ENCODE assay signal across 9 mouse cellular contexts in the genomic region with DNA sequence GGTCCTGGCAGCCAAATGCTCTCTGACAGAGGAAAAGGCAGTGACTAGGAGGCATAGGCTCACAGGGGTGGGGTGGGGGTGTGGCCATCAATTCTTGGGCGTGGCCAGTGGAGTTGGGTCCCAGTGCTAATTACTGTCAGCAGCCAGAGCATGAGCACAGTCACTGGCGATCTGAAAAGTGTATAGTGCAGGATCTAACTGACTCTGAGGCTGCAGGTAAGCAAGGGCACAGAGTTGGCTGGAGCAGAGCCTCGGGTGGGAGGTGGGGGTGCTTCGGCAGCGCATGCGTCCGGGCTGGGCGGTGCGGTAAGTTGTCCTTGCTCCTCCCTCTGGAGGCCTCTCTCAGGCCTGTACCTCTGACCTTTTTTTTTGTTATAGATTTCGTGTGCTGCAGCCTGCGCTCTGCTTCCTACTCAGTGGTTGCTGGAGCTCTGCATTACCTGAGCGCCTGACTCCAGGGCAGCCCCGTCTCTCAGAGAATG. TPM values are rescaled to one million over a fixed set of nuclear protein-coding genes. Genes with fewer than 3 reads are reported as not detected.
DNase-seq lines count a peak whose midpoint lies in the region; ATAC-seq and TF ChIP-seq lines count a peak whose summit lies in the region.
"Had no signal": no experiment of that assay in that cellular context is flagged by ENCODE, and none has a peak within 500 bp of the region (broad histone marks: within the 10 kb centered on the region; RNA-seq: fewer than 3 reads in every experiment).

A gene (plus strand): TSS at position 146 of the 482 bp plus-strand sequence.

- peaks cover 12% of the 10 kb centered on the region for H3K4me1 ChIP-seq in G1E (ENCODE audit: insufficient read depth, low read depth, low read length)
- peaks cover 6% of the 10 kb centered on the region; the same call in 1 of the 2 replicates for H3K4me1 ChIP-seq in forebrain, embryonic 13.5 days
- peaks cover 4% of the 10 kb centered on the region; the same call in 1 of the 2 replicates for H3K4me1 ChIP-seq in limb, embryonic 13.5 days
- H3K4me1 ChIP-seq in midbrain, embryonic 14.5 days (ENCODE audit: control insufficient read depth, insufficient read depth, low read length) = 0 out of 2 replicates have a peak, but pooled peaks cover 3% of the 10 kb centered on the region
- H3K4me1 ChIP-seq in testis, adult 2 months (ENCODE audit: control insufficient read depth, insufficient read depth, low read length) = peaks cover 9% of the 10 kb centered on the region

- peak within 1 kb of the TSS; percentile 62 for H3K4me2 ChIP-seq in forebrain, embryonic 13.5 days
- H3K4me2 ChIP-seq in limb, embryonic 13.5 days (replicated peaks) = peak within 1 kb of the TSS; percentile 61
- H3K4me2 ChIP-seq in midbrain, embryonic 14.5 days (ENCODE audit: low read length) = peak within 1 kb of the TSS; percentile 54

- H3K27ac ChIP-seq in forebrain, embryonic 13.5 days = no peak within 1 kb of the TSS
- peak within 1 kb of the TSS; percentile 61; the same call in 1 of the 2 replicates for H3K27ac ChIP-seq in limb, embryonic 13.5 days
- no peak within 1 kb of the TSS for H3K27ac ChIP-seq in midbrain, embryonic 14.5 days (replicated peaks; ENCODE audit: low read depth, low read length)
- H3K27ac ChIP-seq in testis, adult 2 months (ENCODE audit: control insufficient read depth, insufficient read depth, low read depth, low read length) = peak within 1 kb of the TSS; percentile 61; the same call in 1 of the 2 replicates

- H3K9ac ChIP-seq in forebrain, embryonic 13.5 days = peak within 1 kb of the TSS; percentile 21; the same call in 1 of the 2 replicates
- peak within 1 kb of the TSS; percentile 50; the same call in 1 of the 2 replicates for H3K9ac ChIP-seq in limb, embryonic 13.5 days
- H3K9ac ChIP-seq in midbrain, embryonic 14.5 days (replicated peaks; ENCODE audit: low read length) = no peak within 1 kb of the TSS; the same call in 1 of the 2 replicates

- no peak for TF ChIP-seq POLR2A in testis, adult 2 months (IDR thresholded peaks at IDR 0.05; ENCODE audit: control insufficient read depth, low read depth, low read length)

- TF ChIP-seq CTCF in G1E (IDR thresholded peaks at IDR 0.05; ENCODE audit: low read depth, low read length) = no peak
- no peak for TF ChIP-seq CTCF in testis, adult 2 months (IDR thresholded peaks at IDR 0.05; ENCODE audit: control insufficient read depth, insufficient read depth, insufficient replicate concordance, low read depth, low read length)

- no peak for ATAC-seq in G1E (ENCODE audit: extremely low read depth, insufficient number of reproducible peaks, low FRiP score, poor library complexity, severe bottlenecking)
- peak; percentile 85 for ATAC-seq in cerebellum, adult (ENCODE audit: insufficient number of reproducible peaks, low FRiP score, low TSS enrichment)
- ATAC-seq in forebrain, embryonic 13.5 days = peak; percentile 87
- peak; percentile 89 to 91 for ATAC-seq in hematopoietic stem cell, adult 5-6 weeks (replicated peaks in 1 of 2; ENCODE audit: insufficient read depth in 1 of 2, low FRiP score in 2 of 2, low TSS enrichment in 1 of 2, low read depth in 1 of 2, poor library complexity in 2 of 2, severe bottlenecking in 2 of 2)
- peak; percentile 92 for ATAC-seq in limb, embryonic 13.5 days (ENCODE audit: low FRiP score, low read depth)
- ATAC-seq in midbrain, embryonic 14.5 days (ENCODE audit: low FRiP score, low TSS enrichment) = peak; percentile 62; the same call in 1 of the 2 replicates

- DNase-seq in G1E (ENCODE audit: low spot score) = no peak
- peak; percentile 57 for DNase-seq in midbrain, embryonic 14.5 days
- DNase-seq in frontal cortex, postnatal 10 days (ENCODE audit: low spot score in 2 of 2) = no peak

- H3K4me3 ChIP-seq in G1E (ENCODE audit: low read depth, low read length) = peak within 1 kb of the TSS; percentile 5; the same call in 1 of the 2 replicates
- H3K4me3 ChIP-seq in forebrain, embryonic 13.5 days = peak within 1 kb of the TSS; percentile 38
- peak within 1 kb of the TSS; percentile 41 for H3K4me3 ChIP-seq in limb, embryonic 13.5 days
- peak within 1 kb of the TSS; percentile 28 for H3K4me3 ChIP-seq in midbrain, embryonic 14.5 days (replicated peaks; ENCODE audit: low read depth, low read length)
- peak within 1 kb of the TSS; percentile 91 for H3K4me3 ChIP-seq in testis, adult 2 months (ENCODE audit: control insufficient read depth, low read depth, low read length)
- H3K4me3 ChIP-seq: myocyte had no signal

- no peaks in the 10 kb centered on the region for H3K9me3 ChIP-seq in G1E (replicated peaks)
- H3K9me3 ChIP-seq in forebrain, embryonic 13.5 days (replicated peaks) = no peaks in the 10 kb centered on the region
- H3K9me3 ChIP-seq in limb, embryonic 13.5 days = peaks cover 10% of the 10 kb centered on the region
- H3K9me3 ChIP-seq in midbrain, embryonic 14.5 days (ENCODE audit: control insufficient read depth, low read length) = no peaks in the 10 kb centered on the region

- WGBS in forebrain, embryonic 13.5 days = 8% methylated on average over 13 of the region's 13 CpGs
- 7% methylated on average over 13 of the region's 13 CpGs for WGBS in limb, embryonic 13.5 days
- 7% methylated on average over 13 of the region's 13 CpGs for WGBS in midbrain, embryonic 14.5 days

- H3K27me3 ChIP-seq in G1E (ENCODE audit: insufficient read depth, low read length) = no peaks in the 10 kb centered on the region
- H3K27me3 ChIP-seq in forebrain, embryonic 13.5 days = no peaks in the 10 kb centered on the region
- H3K27me3 ChIP-seq in limb, embryonic 13.5 days = no peaks in the 10 kb centered on the region
- H3K27me3 ChIP-seq in midbrain, embryonic 14.5 days (ENCODE audit: control insufficient read depth, insufficient read depth, low read length) = no peaks in the 10 kb centered on the region
- H3K27me3 ChIP-seq in testis, adult 2 months (ENCODE audit: control insufficient read depth, insufficient read depth, low read length) = no peaks in the 10 kb centered on the region

- no peaks in the 10 kb centered on the region for H3K36me3 ChIP-seq in G1E (replicated peaks)
- no peaks in the 10 kb centered on the region for H3K36me3 ChIP-seq in forebrain, embryonic 13.5 days (ENCODE audit: poor library complexity, severe bottlenecking)
- 0 out of 2 replicates have a peak, but pooled peaks cover 4% of the 10 kb centered on the region for H3K36me3 ChIP-seq in limb, embryonic 13.5 days
- no peaks in the 10 kb centered on the region for H3K36me3 ChIP-seq in midbrain, embryonic 14.5 days (ENCODE audit: control insufficient read depth, insufficient read depth, low read length)
- H3K36me3 ChIP-seq in testis, adult 2 months (ENCODE audit: control insufficient read depth, insufficient read depth, low read length) = no peaks in the 10 kb centered on the region

RNA-seq across cellular contexts. Expression of the gene that starts here (rescaled TPM):
- not detected in 2 replicates for total RNA-seq in G1E (2014; fragmentation: Nextera tagmentation)
- 0.87 TPM in 1 of 2 replicates, not detected in the other for total RNA-seq in G1E (2017)
- polyA plus RNA-seq in G1E (2012) = not detected in 2 replicates
- 1.2 and 2.4 TPM in 2 replicates for polyA plus RNA-seq in forebrain, embryonic 13.5 days (2015; fragmentation: Nextera tagmentation; extraction: Ambion mirVana)
- total RNA-seq in hematopoietic stem cell, adult 5-6 weeks (2017) = 3.2 and 12.7 TPM in 2 replicates
- 3.7 and 5.8 TPM in 2 replicates for polyA plus RNA-seq in limb, embryonic 13.5 days (2015; fragmentation: Nextera tagmentation; extraction: Ambion mirVana)
- 0.75 and 1.4 TPM in 2 replicates for polyA plus RNA-seq in midbrain, embryonic 14.5 days (2014; fragmentation: Nextera tagmentation; extraction: Ambion mirVana)
- polyA plus RNA-seq in testis, adult 2 months (2012; rRNA removed) = 16.5 and 27.6 TPM in 2 replicates
- polyA plus RNA-seq: myocyte had no signal

Comparison
In these comparisons a context has a peak if more than half of its experiments do, and no peak if none do; other contexts are left out.
1. H3K4me3 ChIP-seq: peak in every context shown above with its lines; median percentile 91 in testis, adult 2 months; 41 in limb, embryonic 13.5 days; 38 in forebrain, embryonic 13.5 days; 28 in midbrain, embryonic 14.5 days; 5 in G1E.
2. H3K27ac ChIP-seq: peak in limb, embryonic 13.5 days (single experiment) and testis, adult 2 months (single experiment); none in forebrain, embryonic 13.5 days (single experiment) and midbrain, embryonic 14.5 days (single experiment).
3. Peak in every context shown above with its lines, with median percentiles within 50 percentile points of each other: H3K4me2 ChIP-seq.